Mouse (Mus musculus) intestine, postnatal 0 days (tissue): Measurements from ENCODE around the gene Xpo1. TPM values are rescaled to one million over a fixed set of nuclear protein-coding genes. Genes with fewer than 3 reads are reported as not detected.
"Not testable (repeated sequence)": the region's sequence is repeated elsewhere in the genome, so short reads cannot be mapped to it uniquely, and the experiment has no call there.

Experiments used
- ATAC-seq: fragments of 200-750 bp; cut with Nextera tagmentation; 2 replicates; pipeline ENCODE4 v1.8.0; 2017; ENCODE audit warnings: mild to moderate bottlenecking, moderate TSS enrichment, moderate library complexity
- H3K27ac ChIP-seq: fragments of 300-500 bp; sonication (generic); 2 replicates; pipeline ENCODE4 v1.5.1; 2014; ENCODE audit warnings: mild to moderate bottlenecking, low read depth, low read length, moderate library complexity
- H3K27me3 ChIP-seq: fragments of 300-500 bp; sonication (generic); replicated peaks from 2 replicates; pipeline ENCODE4 v1.6.1; 2014; ENCODE audit warnings: low read length, mixed read lengths; ENCODE audit not compliant: control insufficient read depth, insufficient read depth
- H3K36me3 ChIP-seq: fragments of 300-500 bp; sonication (generic); 2 replicates; pipeline ENCODE4 v1.6.1; 2014; ENCODE audit warnings: mild to moderate bottlenecking, moderate library complexity; ENCODE audit not compliant: control insufficient read depth, insufficient read depth
- H3K4me1 ChIP-seq: fragments of 300-500 bp; sonication (generic); replicated peaks from 2 replicates; pipeline ENCODE4 v1.6.1; 2014; ENCODE audit warnings: antibody characterized with exemption, low read length, mixed read lengths; ENCODE audit not compliant: control insufficient read depth, insufficient read depth
- H3K4me2 ChIP-seq: fragments of 300-500 bp; sonication (generic); replicated peaks from 2 replicates; pipeline ENCODE4 v1.6.1; 2014; ENCODE audit warnings: low read depth, mild to moderate bottlenecking, moderate library complexity
- H3K4me3 ChIP-seq: fragments of 300-500 bp; sonication (generic); 2 replicates; pipeline ENCODE4 v1.5.1; 2014; ENCODE audit warnings: low read depth, low read length
- H3K9ac ChIP-seq: fragments of 300-500 bp; sonication (generic); 2 replicates; pipeline ENCODE4 v1.6.1; 2014; ENCODE audit warnings: mild to moderate bottlenecking, low read depth, low read length
- H3K9me3 ChIP-seq: fragments of 300-500 bp; sonication (generic); 2 replicates; pipeline ENCODE4 v1.6.1; 2016; ENCODE audit warnings: mixed run types; ENCODE audit not compliant: control insufficient read depth
- CTCF ChIP-seq: sonication (generic); IDR thresholded peaks from 2 replicates; pipeline ENCODE4 v1.5.1; 2016; ENCODE audit warnings: low read depth, mild to moderate bottlenecking, control low read depth, antibody characterized with exemption, moderate library complexity
- WGBS: fragments of 180-500 bp; shearing (Covaris S2); extraction: QIAGEN DNeasy Blood & Tissue Kit; methylation state at CpG from one replicate; pipeline ENCODE4 v1.1.7; 2014; 5-methylcytosine and 5-hydroxymethylcytosine counted together
- polyA plus RNA-seq: library from polyadenylated mRNA; unstranded; fragments of >200 nt; fragmentation: Nextera tagmentation; extraction: Ambion mirVana; gene quantifications from 2 replicates; pipeline ENCODE4 v1.2.1, GENCODE M21; 2015

Xpo1 gene
- polyA plus RNA-seq, 1 experiment from 2014 or later = 17.0 TPM

DNA sequence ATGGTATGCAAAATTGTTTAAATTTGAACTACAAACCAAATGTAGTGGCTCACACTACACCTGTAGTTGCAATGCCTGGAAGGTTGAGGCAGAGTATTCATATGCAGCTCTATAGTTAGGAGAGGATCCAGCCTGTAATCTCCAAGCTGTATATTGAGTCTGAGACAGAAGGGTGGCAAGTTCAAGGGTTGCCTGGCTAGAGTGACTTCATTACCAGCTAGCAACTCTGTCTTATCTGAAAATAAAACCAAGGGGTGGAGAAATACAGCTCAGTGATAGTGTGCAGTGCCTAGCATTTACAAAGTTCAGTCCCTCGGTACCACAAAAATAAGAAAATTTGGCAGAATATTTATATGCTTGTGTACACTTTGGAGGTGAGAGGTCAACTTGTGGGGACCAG lies 4.3 kb downstream of the Xpo1 start:
- no peak overlapping the region for H3K9ac ChIP-seq
- H3K36me3 ChIP-seq = peaks cover 20% of the 10 kb centered on the region
- no peaks in the 10 kb centered on the region for H3K4me1 ChIP-seq
- H3K27me3 ChIP-seq = no peaks in the 10 kb centered on the region
- no peak overlapping the region; the same call in 1 of the 2 replicates for H3K4me2 ChIP-seq
- WGBS = 39% methylated on average over 1 of the region's 1 CpGs
- TF ChIP-seq CTCF = no peak
- H3K4me3 ChIP-seq = no peak overlapping the region
- H3K27ac ChIP-seq = no peak overlapping the region
- no peaks in the 10 kb centered on the region for H3K9me3 ChIP-seq
- ATAC-seq = no peak

DNA sequence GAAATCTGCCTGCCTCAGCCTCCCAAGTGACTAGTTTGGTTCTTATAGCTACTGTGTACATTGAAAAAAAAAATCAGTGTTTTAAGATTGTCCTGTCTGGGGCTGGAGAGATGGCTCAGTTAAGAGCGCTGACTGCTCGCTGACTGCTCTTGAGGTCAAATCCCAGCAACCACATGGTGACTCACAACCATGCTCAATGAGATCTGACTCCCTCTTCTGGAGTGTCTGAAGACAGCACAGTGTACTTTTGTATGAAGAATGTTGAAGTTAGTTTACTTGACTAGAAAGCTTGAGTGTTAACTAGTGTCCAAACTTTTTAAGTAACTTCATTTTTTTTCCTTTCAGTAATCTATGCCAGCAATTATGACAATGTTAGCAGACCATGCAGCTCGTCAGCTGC lies 5.6 kb downstream of the Xpo1 start:
- ATAC-seq = no peak
- H3K27ac ChIP-seq = no peak overlapping the region
- H3K9me3 ChIP-seq = no peaks in the 10 kb centered on the region
- WGBS = 61% methylated on average over 3 of the region's 3 CpGs
- H3K9ac ChIP-seq = no peak overlapping the region
- H3K4me3 ChIP-seq = no peak overlapping the region
- H3K4me2 ChIP-seq = no peak overlapping the region
- peak; percentile 68 for TF ChIP-seq CTCF
- no peaks in the 10 kb centered on the region for H3K27me3 ChIP-seq
- no peaks in the 10 kb centered on the region for H3K4me1 ChIP-seq
- H3K36me3 ChIP-seq = peaks cover 29% of the 10 kb centered on the region

DNA sequence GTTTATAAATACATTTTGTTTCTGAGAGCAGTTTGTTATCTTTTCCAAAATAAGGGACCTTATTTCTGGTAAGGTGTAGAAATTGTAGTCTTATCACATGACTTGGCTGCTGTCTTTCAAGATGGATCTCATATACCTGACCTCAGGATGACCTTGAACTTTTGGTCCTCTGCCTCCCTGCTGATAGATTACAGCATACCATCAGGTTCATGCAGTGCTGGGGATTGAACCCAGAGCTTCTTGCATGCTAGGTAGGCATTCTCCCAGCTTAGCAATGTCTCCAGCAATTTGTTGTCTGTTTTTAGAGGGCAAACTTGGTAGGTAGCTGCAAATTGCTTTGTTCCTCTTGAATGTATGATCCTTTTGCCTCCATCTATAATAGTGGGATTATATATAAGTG lies 9.1 kb downstream of the Xpo1 start:
- no peaks in the 10 kb centered on the region for H3K9me3 ChIP-seq
- H3K27ac ChIP-seq = no peak overlapping the region
- no peak for ATAC-seq
- no peak overlapping the region for H3K9ac ChIP-seq
- H3K36me3 ChIP-seq = peaks cover 35% of the 10 kb centered on the region
- H3K4me2 ChIP-seq = no peak overlapping the region
- H3K27me3 ChIP-seq = no peaks in the 10 kb centered on the region
- TF ChIP-seq CTCF = no peak
- no peaks in the 10 kb centered on the region for H3K4me1 ChIP-seq
- H3K4me3 ChIP-seq = no peak overlapping the region

DNA sequence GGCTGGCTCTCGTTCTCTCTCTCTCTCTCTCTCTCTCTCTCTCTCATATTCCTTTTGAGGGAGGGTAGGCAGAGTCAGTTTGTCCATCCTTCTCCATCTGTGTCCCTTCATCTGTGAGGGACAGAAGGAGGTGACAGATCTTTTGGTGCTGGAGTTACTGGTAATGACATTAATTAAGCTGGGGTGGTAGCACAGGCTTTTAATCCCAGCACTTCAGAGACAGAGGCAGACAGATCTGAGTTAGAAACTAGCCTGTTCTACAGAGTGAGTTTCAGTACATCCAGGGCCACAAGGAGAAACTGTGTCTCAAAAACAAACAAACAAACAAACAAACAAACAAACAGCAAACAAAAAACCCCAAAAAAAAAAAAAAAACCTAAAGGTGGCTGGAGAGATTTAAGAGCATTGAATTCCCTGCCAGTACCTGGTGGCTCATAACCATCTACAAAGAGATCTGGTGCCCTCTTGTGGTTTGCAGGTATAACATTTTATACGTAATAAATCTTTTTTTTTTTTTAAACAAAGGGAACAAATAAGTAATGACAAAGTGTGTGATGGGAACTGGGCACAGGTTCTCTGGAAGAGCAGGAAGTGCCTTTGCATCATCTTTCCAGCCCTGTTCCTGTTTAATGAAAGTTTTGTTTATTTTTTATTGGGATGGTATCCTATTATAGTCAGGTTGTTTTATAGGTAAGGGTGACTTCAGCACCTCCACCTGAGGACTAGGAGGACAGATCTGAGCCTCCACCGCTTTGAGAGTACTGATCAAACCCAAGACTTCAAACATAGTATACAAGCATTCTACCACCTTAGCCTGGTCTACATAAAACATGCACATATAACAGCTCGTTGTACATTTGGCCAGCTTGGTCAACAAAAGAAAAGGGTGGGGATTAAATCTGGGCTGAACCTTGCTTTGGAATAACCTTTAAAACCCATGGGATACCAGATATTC lies 16.2 kb downstream of the Xpo1 start:
- Histone ChIP-seq H3K4me2 (no peak overlapping the region), H3K9me3 (no peaks in the 10 kb centered on the region), H3K27ac (no peak overlapping the region), H3K4me3 (no peak overlapping the region), H3K9ac (no peak overlapping the region), H3K36me3 (peaks cover 39% of the 10 kb centered on the region), H3K27me3 (no peaks in the 10 kb centered on the region), H3K4me1 (no peaks in the 10 kb centered on the region)
- peak; percentile 78 for TF ChIP-seq CTCF
- WGBS = 71% methylated on average over 4 of the region's 4 CpGs
- ATAC-seq = no peak

DNA sequence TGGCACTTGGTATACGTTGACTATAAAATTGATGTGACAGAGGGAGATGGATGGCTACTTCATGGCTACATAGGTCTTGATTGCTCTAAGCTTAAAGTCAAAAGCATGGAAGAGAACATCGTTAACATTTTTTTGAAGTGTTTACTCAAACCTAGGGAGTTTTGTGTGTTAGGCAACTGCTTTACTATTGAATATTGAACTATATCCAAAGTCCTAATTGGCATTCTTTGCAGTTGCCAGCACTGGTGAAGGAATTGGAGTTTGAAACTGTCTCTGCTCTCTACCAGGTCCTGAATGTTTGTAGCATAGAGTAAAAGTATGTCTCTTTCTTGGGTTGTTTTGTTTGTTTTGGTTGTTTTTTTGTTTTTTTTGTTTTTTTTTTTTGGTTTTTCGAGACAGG lies 19.9 kb downstream of the Xpo1 start:
- H3K27ac ChIP-seq = no peak overlapping the region
- H3K4me3 ChIP-seq = no peak overlapping the region
- no peak overlapping the region for H3K9ac ChIP-seq
- H3K27me3 ChIP-seq = no peaks in the 10 kb centered on the region
- 75% methylated on average over 3 of the region's 3 CpGs for WGBS
- ATAC-seq = no peak
- H3K4me1 ChIP-seq = no peaks in the 10 kb centered on the region
- H3K9me3 ChIP-seq = no peaks in the 10 kb centered on the region
- H3K4me2 ChIP-seq = no peak overlapping the region
- TF ChIP-seq CTCF = no peak
- H3K36me3 ChIP-seq = peaks cover 70% of the 10 kb centered on the region

DNA sequence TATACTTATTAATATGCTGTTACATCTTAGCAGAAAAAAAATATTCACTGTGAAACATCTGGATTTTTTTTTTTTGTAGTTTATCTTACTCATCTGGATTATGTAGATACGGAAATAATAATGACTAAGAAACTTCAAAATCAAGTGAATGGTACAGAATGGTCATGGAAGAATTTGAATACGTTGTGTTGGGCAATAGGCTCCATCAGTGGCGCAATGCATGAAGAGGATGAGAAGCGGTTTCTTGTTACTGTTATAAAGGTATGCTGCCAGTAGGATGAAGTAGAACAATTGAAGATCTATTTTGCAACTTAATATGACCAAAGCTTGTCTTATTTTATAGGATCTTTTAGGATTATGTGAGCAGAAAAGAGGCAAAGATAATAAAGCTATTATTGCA lies 28.6 kb downstream of the Xpo1 start:
- Histone ChIP-seq H3K9me3 (no peaks in the 10 kb centered on the region), H3K4me1 (no peaks in the 10 kb centered on the region), H3K36me3 (peaks cover 80% of the 10 kb centered on the region), H3K4me3 (no peak overlapping the region), H3K27ac (no peak overlapping the region), H3K27me3 (no peaks in the 10 kb centered on the region), H3K9ac (no peak overlapping the region), H3K4me2 (no peak overlapping the region)
- ATAC-seq = no peak
- TF ChIP-seq CTCF = no peak
- WGBS = 94% methylated on average over 4 of the region's 4 CpGs

DNA sequence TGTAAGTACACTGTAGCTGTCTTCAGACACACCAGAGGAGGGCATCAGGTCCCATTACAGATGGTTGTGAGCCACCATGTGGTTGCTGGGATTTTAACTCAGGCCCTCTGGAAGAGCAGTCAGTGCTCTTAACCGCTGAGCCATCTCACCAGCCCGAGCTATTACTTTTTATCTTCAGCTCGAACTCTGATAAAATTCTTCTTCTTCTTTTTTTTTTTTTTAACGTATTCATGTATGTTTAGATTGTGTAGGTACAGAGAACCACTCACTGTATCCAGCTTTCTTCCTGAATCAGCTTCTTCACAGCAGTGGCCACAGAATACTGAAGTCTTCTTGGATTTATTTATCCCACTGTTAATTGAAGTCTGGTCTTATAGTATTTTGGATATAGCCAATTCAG lies 33.0 kb downstream of the Xpo1 start:
- WGBS = 65% methylated on average over 4 of the region's 4 CpGs
- H3K4me1 ChIP-seq = not testable (repeated sequence)
- H3K36me3 ChIP-seq = peaks cover 71% of the 10 kb centered on the region

More for the DNA sequence above, 33.0 kb downstream of the Xpo1 start:
- not testable (repeated sequence) for H3K4me2 ChIP-seq, H3K4me3 ChIP-seq, H3K9me3 ChIP-seq, ATAC-seq, H3K27me3 ChIP-seq, H3K9ac ChIP-seq, H3K27ac ChIP-seq
